Mouse (Mus musculus) erythroblast, embryonic 14.5 days (primary cell): ENCODE measurements around the gene Olfr1000. TPM values are rescaled to one million over a fixed set of nuclear protein-coding genes. Genes with fewer than 3 reads are reported as not detected.
"Not testable (repeated sequence)": the region's sequence is repeated elsewhere in the genome, so short reads cannot be mapped to it uniquely, and the experiment has no call there.

Experiments used
- H3K27me3 ChIP-seq: 2 replicates; pipeline ENCODE4 v1.6.1; 2012; ENCODE audit warnings: inconsistent platforms; ENCODE audit not compliant: control insufficient read depth
- H3K36me3 ChIP-seq: 2 replicates; pipeline ENCODE4 v1.6.1; 2012; ENCODE audit warnings: mild to moderate bottlenecking, inconsistent platforms; ENCODE audit not compliant: control insufficient read depth
- H3K4me1 ChIP-seq: 2 replicates; pipeline ENCODE4 v1.6.1; 2012; ENCODE audit warnings: inconsistent platforms; ENCODE audit not compliant: control insufficient read depth
- H3K4me3 ChIP-seq: replicated peaks from 2 replicates; pipeline ENCODE3; 2012; ENCODE audit warnings: moderate library complexity, mild to moderate bottlenecking, inconsistent platforms
- H3K9me3 ChIP-seq: 2 replicates; pipeline ENCODE4 v1.6.1; 2012; ENCODE audit warnings: low read length, inconsistent platforms, mixed read lengths; ENCODE audit not compliant: control insufficient read depth
- GATA1 ChIP-seq: IDR thresholded peaks from 2 replicates; pipeline ENCODE4 v1.6.1; 2012; ENCODE audit warnings: low read length, inconsistent platforms, mixed read lengths
- TAL1 ChIP-seq: IDR thresholded peaks from 3 replicates; pipeline ENCODE4 v1.6.1; 2012; ENCODE audit warnings: low read length, inconsistent platforms, mixed read lengths
- polyA plus RNA-seq: library from polyadenylated mRNA; stranded (reverse); fragments of >175 nt; gene quantifications from 2 replicates; pipeline ENCODE4 v1.2.3, GENCODE M21; 2012

Olfr1000 gene
- polyA plus RNA-seq = not detected in 2 replicates

DNA sequence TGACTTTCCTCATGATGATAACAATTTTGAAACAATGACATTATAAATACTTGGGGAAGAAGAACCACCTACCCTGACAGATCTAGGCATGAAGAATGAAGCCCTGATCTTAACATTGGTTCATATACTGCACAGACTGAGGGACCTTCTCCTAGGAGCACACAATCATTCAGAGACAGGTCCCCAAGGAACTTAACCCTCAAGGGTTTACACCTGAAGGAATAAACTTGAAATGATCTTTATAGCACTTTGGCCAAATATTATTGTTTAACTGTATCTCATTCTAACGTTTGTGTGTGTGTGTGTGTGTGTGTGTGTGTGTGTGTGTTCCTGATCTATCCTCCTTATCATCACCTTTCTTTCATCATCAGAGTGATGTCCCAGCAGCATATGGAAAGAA, at the start of gene Olfr1000:
Gene Olfr1000 (minus strand): TSS at position 101 of the 400 bp plus-strand sequence.
- H3K36me3 ChIP-seq = no peaks in the 10 kb centered on the region
- no peaks in the 10 kb centered on the region for H3K27me3 ChIP-seq
- no peaks in the 10 kb centered on the region for H3K9me3 ChIP-seq
- TF ChIP-seq GATA1 (no peak), TAL1 (no peak)
- H3K4me1 ChIP-seq = no peaks in the 10 kb centered on the region
- no peak within 1 kb of the TSS for H3K4me3 ChIP-seq

DNA sequence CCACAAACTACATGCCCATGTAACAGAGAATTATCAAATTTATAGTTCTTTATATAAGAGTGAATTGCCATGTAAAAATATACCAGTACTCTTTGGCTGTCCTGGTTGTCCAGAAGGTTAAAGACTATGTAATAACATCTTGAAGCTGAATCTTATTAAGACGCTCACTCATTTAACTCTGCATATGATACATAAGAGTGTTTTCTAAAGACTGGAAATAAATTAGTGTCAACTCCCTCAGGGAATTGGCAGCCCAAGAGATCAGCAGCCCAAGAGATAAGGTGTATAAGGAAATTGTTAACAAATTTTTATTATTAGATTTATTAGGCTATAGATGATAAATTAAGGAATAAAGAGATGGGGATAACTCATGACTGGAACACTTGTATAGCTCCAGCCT, 38.9 kb upstream of the Olfr1000 start, which contains the start of gene Olfr1002:
Gene Olfr1002 (minus strand): TSS at position 101 of the 400 bp plus-strand sequence.
- TF ChIP-seq TAL1 (no peak), GATA1 (no peak)
- Histone ChIP-seq H3K27me3 (no peaks in the 10 kb centered on the region), H3K36me3 (no peaks in the 10 kb centered on the region), H3K9me3 (no peaks in the 10 kb centered on the region), H3K4me1 (no peaks in the 10 kb centered on the region), H3K4me3 (no peak within 1 kb of the TSS)

DNA sequence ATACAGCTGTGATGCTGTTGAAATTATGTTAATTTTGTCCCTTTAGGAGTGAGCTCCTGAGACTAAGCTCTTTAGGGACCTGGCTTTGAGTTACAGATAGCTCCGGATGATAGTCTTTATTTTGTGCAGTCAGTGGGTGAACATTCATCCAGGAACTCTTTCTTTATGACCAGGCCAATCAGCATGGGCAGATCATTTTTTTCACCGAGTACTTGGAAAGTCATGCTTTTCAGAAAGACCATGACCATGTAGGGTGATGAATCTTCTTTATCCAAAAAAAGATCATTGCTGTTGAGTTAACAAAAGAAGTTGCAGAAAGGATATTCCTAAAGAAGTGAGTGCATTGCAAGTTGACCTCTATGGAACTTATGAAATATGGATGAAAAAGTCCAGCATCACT, 23.1 kb downstream of the Olfr1000 start, which contains the start of gene Olfr998:
Gene Olfr998 (plus strand): TSS at position 301 of the 400 bp plus-strand sequence.
- not testable (repeated sequence) for H3K36me3 ChIP-seq, H3K27me3 ChIP-seq, H3K9me3 ChIP-seq, H3K4me3 ChIP-seq, H3K4me1 ChIP-seq

DNA sequence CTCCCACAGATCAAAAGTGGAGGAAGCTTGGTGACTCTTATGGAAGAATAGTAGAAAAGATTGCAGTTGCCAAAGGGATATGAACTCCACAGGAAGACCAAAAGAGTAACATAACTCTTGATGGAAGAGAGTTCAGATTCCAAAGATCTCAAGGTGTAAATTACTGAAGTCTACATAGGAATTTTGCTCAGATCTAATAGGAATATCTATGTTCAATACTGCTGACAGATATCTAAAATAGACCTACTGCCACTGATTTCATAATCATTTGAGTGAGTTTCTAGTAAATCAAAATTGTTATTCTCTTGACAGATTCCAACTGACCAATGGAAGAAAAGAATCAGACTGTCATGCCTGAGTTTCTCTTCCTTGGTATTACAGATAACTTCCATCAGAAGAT, 32.8 kb downstream of the Olfr1000 start, which contains the start of gene Olfr996:
Gene Olfr996 (plus strand): TSS at position 301 of the 400 bp plus-strand sequence.
- TF ChIP-seq GATA1 (no peak), TAL1 (no peak)
- Histone ChIP-seq H3K4me3 (no peak within 1 kb of the TSS), H3K9me3 (no peaks in the 10 kb centered on the region)

DNA sequence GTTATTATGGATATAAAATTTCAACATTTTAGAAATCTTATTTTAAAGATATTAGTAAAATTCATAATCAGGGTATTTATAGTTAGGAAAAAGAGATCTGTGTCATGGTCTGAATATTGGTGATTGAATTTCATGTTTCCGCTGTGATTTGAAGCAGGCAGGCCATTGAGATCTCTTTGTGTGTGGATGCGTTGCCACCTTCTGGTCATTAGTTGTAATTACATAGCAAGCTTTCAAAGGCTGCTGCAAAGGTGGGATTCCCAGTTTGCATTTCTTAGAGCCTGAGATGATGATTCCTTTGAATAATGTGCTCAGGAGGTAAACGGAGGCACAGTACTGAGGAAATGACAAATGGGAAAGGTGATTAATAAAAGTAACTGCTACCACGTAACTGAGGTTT, 50.5 kb downstream of the Olfr1000 start:
- no peak for TF ChIP-seq TAL1
- no peak for TF ChIP-seq GATA1
- no peaks in the 10 kb centered on the region for H3K36me3 ChIP-seq
- H3K9me3 ChIP-seq = no peaks in the 10 kb centered on the region
- H3K27me3 ChIP-seq = no peaks in the 10 kb centered on the region
- H3K4me3 ChIP-seq = no peak overlapping the region
- no peaks in the 10 kb centered on the region for H3K4me1 ChIP-seq

More for the DNA sequence above, 32.8 kb downstream of the Olfr1000 start, which contains the start of gene Olfr996:
- Histone ChIP-seq H3K27me3 (no peaks in the 10 kb centered on the region), H3K36me3 (no peaks in the 10 kb centered on the region), H3K4me1 (no peaks in the 10 kb centered on the region)

DNA sequence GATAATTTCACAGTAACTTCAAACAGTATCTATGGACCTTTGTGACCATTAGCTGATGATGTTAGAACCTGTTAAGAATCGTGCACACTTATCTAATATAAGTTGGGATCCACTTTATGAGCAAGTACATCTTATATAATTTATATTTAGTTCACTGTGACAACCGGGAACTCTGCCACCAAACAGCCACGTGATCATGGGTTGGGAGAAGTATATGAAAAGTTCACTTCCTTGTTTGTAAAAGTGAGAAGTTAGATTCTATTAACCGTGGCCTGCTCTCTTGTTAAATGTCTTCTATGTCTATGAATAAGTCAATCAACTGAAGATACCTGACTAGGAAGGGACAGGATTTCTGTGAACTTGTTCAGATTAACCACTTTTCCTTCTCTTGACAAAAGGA, 51.5 kb downstream of the Olfr1000 start:
- no peaks in the 10 kb centered on the region for H3K4me1 ChIP-seq

More for the DNA sequence above, 51.5 kb downstream of the Olfr1000 start:
- Histone ChIP-seq H3K9me3 (no peaks in the 10 kb centered on the region), H3K27me3 (no peaks in the 10 kb centered on the region), H3K36me3 (no peaks in the 10 kb centered on the region), H3K4me3 (no peak overlapping the region)
- TF ChIP-seq TAL1 = no peak
- no peak for TF ChIP-seq GATA1

Other genes starting within 250 kb of the Olfr1000 start
- not detected in 2 replicates for gene Olfr988, start 248.7 kb downstream of the Olfr1000 start, polyA plus RNA-seq
- not detected in 2 replicates for gene Olfr992, start 202.4 kb downstream of the Olfr1000 start, polyA plus RNA-seq
- not detected in 2 replicates for gene Olfr993, start 197.0 kb downstream of the Olfr1000 start, polyA plus RNA-seq
- not detected in 2 replicates for gene Olfr994, start 175.5 kb downstream of the Olfr1000 start, polyA plus RNA-seq
- gene Olfr995, start 168.3 kb downstream of the Olfr1000 start, polyA plus RNA-seq = not detected in 2 replicates
- gene 4833423E24Rik, start 92.9 kb downstream of the Olfr1000 start, polyA plus RNA-seq = not detected in 2 replicates
- gene Olfr996, start 32.7 kb downstream of the Olfr1000 start, polyA plus RNA-seq = not detected in 2 replicates
- not detected in 2 replicates for gene Olfr998, start 23.0 kb downstream of the Olfr1000 start, polyA plus RNA-seq
- not detected in 2 replicates for gene Olfr1002, start 38.8 kb upstream of the Olfr1000 start, polyA plus RNA-seq
- not detected in 2 replicates for gene Olfr154, start 52.6 kb upstream of the Olfr1000 start, polyA plus RNA-seq
- gene Olfr1006, start 66.9 kb upstream of the Olfr1000 start, polyA plus RNA-seq = not detected in 2 replicates
- not detected in 2 replicates for gene Olfr1008, start 77.5 kb upstream of the Olfr1000 start, polyA plus RNA-seq
- gene Olfr1009, start 103.5 kb upstream of the Olfr1000 start, polyA plus RNA-seq = not detected in 2 replicates
- not detected in 2 replicates for gene Olfr1012, start 150.9 kb upstream of the Olfr1000 start, polyA plus RNA-seq
- gene Olfr1013, start 155.2 kb upstream of the Olfr1000 start, polyA plus RNA-seq = not detected in 2 replicates
- gene Olfr1014, start 160.8 kb upstream of the Olfr1000 start, polyA plus RNA-seq = not detected in 2 replicates
- gene Olfr1015, start 170.1 kb upstream of the Olfr1000 start, polyA plus RNA-seq = not detected in 2 replicates
- gene Olfr1016, start 190.6 kb upstream of the Olfr1000 start, polyA plus RNA-seq = not detected in 2 replicates
- gene Olfr1018, start 206.6 kb upstream of the Olfr1000 start, polyA plus RNA-seq = not detected in 2 replicates
- gene Olfr1019, start 233.6 kb upstream of the Olfr1000 start, polyA plus RNA-seq = 0.01 TPM in 1 of 2 replicates, not detected in the other
- not detected in 2 replicates for gene Olfr1020, start 235.1 kb upstream of the Olfr1000 start, polyA plus RNA-seq